Mouse (Mus musculus): ENCODE results near the gene Mrpl33.

GRCm38 (mm10) chr5:31598121-31598520 lies 1.4 kb downstream of the Mrpl33 start:
- TF ChIP-seq POLR2A (IDR thresholded peaks at IDR 0.05; ENCODE audit: insufficient read depth, low read depth, low read length) (no peak), EP300 (IDR thresholded peaks at IDR 0.05; ENCODE audit: insufficient read depth, low read depth, low read length) (no peak)
